Mouse (Mus musculus) CH12.LX (cell line): Measurements from ENCODE around the gene Pla1a. TPM values are rescaled to one million over a fixed set of nuclear protein-coding genes. Genes with fewer than 3 reads are reported as not detected.

Source experiments
- DNase-seq: peaks from one replicate; pipeline ENCODE4 v3.0.0-alpha.2; 2013; ENCODE audit errors: extremely low read depth
- H3K27ac ChIP-seq: 2 replicates; pipeline ENCODE4 v1.5.1; 2012; ENCODE audit warnings: low read depth, mild to moderate bottlenecking, control low read depth, moderate library complexity; ENCODE audit not compliant: insufficient read depth
- H3K27me3 ChIP-seq: replicated peaks from 2 replicates; pipeline ENCODE3; 2012; ENCODE audit warnings: inconsistent platforms
- H3K36me3 ChIP-seq, 2 experiments: replicated peaks in 1 of 2; 2 replicates each; pipeline versions ENCODE3 to v1.6.1; 2012; ENCODE audit warnings: inconsistent platforms in 1 of 2, low read length in 1 of 2, mild to moderate bottlenecking in 1 of 2, mixed read lengths in 1 of 2, moderate library complexity in 1 of 2; ENCODE audit not compliant: control insufficient read depth in 1 of 2, insufficient read depth in 1 of 2
- H3K4me1 ChIP-seq, 2 experiments: 2 replicates each; pipeline ENCODE4 v1.6.1; 2012; ENCODE audit warnings: inconsistent platforms in 1 of 2, moderate library complexity in 1 of 2; ENCODE audit not compliant: insufficient read depth in 2 of 2, control insufficient read depth in 1 of 2
- H3K4me2 ChIP-seq: 2 replicates; pipeline ENCODE4 v1.6.1; 2012; ENCODE audit warnings: low read depth, mild to moderate bottlenecking, control low read depth; ENCODE audit not compliant: poor library complexity, insufficient read depth, severe bottlenecking
- H3K4me3 ChIP-seq, 3 experiments: fragments of 150-350 bp in 1 of 3; sonication (generic) in 1 of 3; replicated peaks in 1 of 3; 2 replicates each; pipeline versions ENCODE3 to v1.5.1; 2011 to 2012; ENCODE audit warnings: low read depth in 2 of 3, low read length in 2 of 3, mild to moderate bottlenecking in 2 of 3, moderate library complexity in 2 of 3, control low read depth in 1 of 3, improper control_type of control experiment in 1 of 3, inconsistent platforms in 1 of 3, mixed read lengths in 1 of 3; ENCODE audit not compliant: poor library complexity in 1 of 3
- H3K79me2 ChIP-seq: replicated peaks from 2 replicates; pipeline ENCODE4 v1.6.1; 2012; ENCODE audit warnings: mild to moderate bottlenecking, moderate library complexity; ENCODE audit not compliant: control insufficient read depth, poor library complexity, insufficient read depth, severe bottlenecking; ENCODE audit errors: extremely low read depth
- H3K9ac ChIP-seq: 2 replicates; pipeline ENCODE4 v1.6.1; 2012; ENCODE audit warnings: low read depth, mild to moderate bottlenecking, control low read depth, moderate library complexity; ENCODE audit not compliant: insufficient read depth
- H3K9me3 ChIP-seq: replicated peaks from 2 replicates; pipeline ENCODE3; 2012; ENCODE audit warnings: low read length, inconsistent platforms, mixed read lengths
- BHLHE40 ChIP-seq: IDR thresholded peaks from 2 replicates; pipeline ENCODE4 v1.6.1; 2011; ENCODE audit warnings: mild to moderate bottlenecking, low read depth, low read length, improper control_type of control experiment
- ELF1 ChIP-seq: IDR thresholded peaks from 2 replicates; pipeline ENCODE4 v1.6.1; 2014; ENCODE audit warnings: low read depth, mild to moderate bottlenecking, inconsistent platforms, low read length, improper control_type of control experiment
- GABPA ChIP-seq: IDR thresholded peaks from 2 replicates; pipeline ENCODE4 v1.6.1; 2012; ENCODE audit warnings: low read depth, low read length, improper control_type of control experiment, inconsistent platforms; ENCODE audit not compliant: insufficient replicate concordance
- HCFC1 ChIP-seq: IDR thresholded peaks from 2 replicates; pipeline ENCODE4 v1.6.1; 2012; ENCODE audit warnings: low read depth, mild to moderate bottlenecking, inconsistent platforms, low read length, improper control_type of control experiment
- JUND ChIP-seq: conservative IDR thresholded peaks from 2 replicates; pipeline ENCODE4 v1.6.1; 2011; ENCODE audit warnings: low read depth, low read length, improper control_type of control experiment
- MEF2A ChIP-seq: IDR thresholded peaks from 2 replicates; pipeline ENCODE4 v1.6.1; 2014; ENCODE audit warnings: low read depth, mild to moderate bottlenecking, inconsistent platforms, low read length, improper control_type of control experiment, borderline replicate concordance
- PAX5 ChIP-seq: IDR thresholded peaks from 2 replicates; pipeline ENCODE4 v1.6.1; 2012; ENCODE audit warnings: low read length, inconsistent platforms, mixed read lengths
- RCOR1 ChIP-seq: conservative IDR thresholded peaks from 2 replicates; pipeline ENCODE4 v1.6.1; 2012; ENCODE audit warnings: low read depth, mild to moderate bottlenecking, inconsistent platforms, low read length, improper control_type of control experiment
- SIN3A ChIP-seq: IDR thresholded peaks from 2 replicates; pipeline ENCODE4 v1.6.1; 2012; ENCODE audit warnings: low read length, improper control_type of control experiment, inconsistent platforms
- SMC3 ChIP-seq: IDR thresholded peaks from 2 replicates; pipeline ENCODE4 v1.6.1; 2011; ENCODE audit warnings: low read depth, low read length, improper control_type of control experiment
- TBP ChIP-seq: conservative IDR thresholded peaks from 2 replicates; pipeline ENCODE4 v1.6.1; 2011; ENCODE audit warnings: low read depth, low read length, improper control_type of control experiment
- TCF12 ChIP-seq: IDR thresholded peaks from 2 replicates; pipeline ENCODE4 v1.6.1; 2014; ENCODE audit warnings: low read depth, mild to moderate bottlenecking, inconsistent platforms, low read length, improper control_type of control experiment
- UBTF ChIP-seq: IDR thresholded peaks from 2 replicates; pipeline ENCODE4 v1.6.1; 2012; ENCODE audit warnings: low read depth, mild to moderate bottlenecking, inconsistent platforms, low read length, improper control_type of control experiment, moderate library complexity
- USF1 ChIP-seq: IDR thresholded peaks from 2 replicates; pipeline ENCODE4 v1.6.1; 2014; ENCODE audit warnings: low read depth, mild to moderate bottlenecking, inconsistent platforms, low read length, improper control_type of control experiment
- ZC3H11A ChIP-seq: IDR thresholded peaks from 2 replicates; pipeline ENCODE4 v1.6.1; 2012; ENCODE audit warnings: low read depth, mild to moderate bottlenecking, inconsistent platforms, low read length, improper control_type of control experiment
- ZMIZ1 ChIP-seq: IDR thresholded peaks from 2 replicates; pipeline ENCODE4 v1.6.1; 2012; ENCODE audit warnings: low read depth, mild to moderate bottlenecking, inconsistent platforms, low read length, improper control_type of control experiment
- dilution Hi-C: fragments of 300-500 bp; cut with MboI; formaldehyde crosslinking; loops from 2 replicates; pipeline ENCODE4 v1.14.3; 2020; ENCODE audit warnings: low sequenced_read_pairs; ENCODE audit not compliant: extremely low pct_unique_long_range_greater_than_20kb, extremely low pct_ligation_motif_present
- in situ Hi-C: fragments of 300-500 bp; cut with MboI; formaldehyde crosslinking; loops from 3 replicates; pipeline ENCODE4 v1.14.3; 2019; ENCODE audit warnings: low sequenced_read_pairs, low pct_ligation_motif_present, low pct_unique_long_range_greater_than_20kb, mixed read lengths
- polyA plus RNA-seq: library from polyadenylated mRNA; unstranded; fragments of >175 nt; gene quantifications from 2 replicates; pipeline ENCODE4 v1.2.1, GENCODE M21; 2012; ENCODE audit warnings: low read depth; ENCODE audit not compliant: insufficient read length
- total RNA-seq, 2 experiments: library from RNA; depleted of rRNA; stranded (reverse); fragments of 300-350 nt in 1 of 2; fragments of >200 nt in 1 of 2; gene quantifications; 2 replicates each; pipeline ENCODE4 v1.2.3; 2012 to 2014

Pla1a gene
- total and polyA plus RNA-seq, 3 experiments: 9.3 to 27.9 (median 14.3) TPM

DNA sequence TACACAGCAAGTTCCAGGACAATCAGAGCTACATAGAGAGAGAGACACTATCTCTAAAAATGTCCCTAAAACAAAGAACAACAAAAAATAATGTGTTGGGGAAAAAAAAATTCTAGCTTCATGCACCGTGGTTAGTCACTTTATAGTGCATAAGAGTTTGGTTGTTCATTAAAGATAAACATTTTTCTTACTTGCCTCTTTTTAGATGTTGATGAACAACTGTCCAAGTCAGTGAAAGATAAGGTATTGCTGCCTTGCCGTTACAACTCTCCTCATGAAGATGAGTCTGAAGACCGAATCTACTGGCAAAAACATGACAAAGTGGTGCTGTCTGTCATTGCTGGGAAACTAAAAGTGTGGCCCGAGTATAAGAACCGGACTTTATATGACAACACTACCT lies 40.7 kb upstream of the Pla1a start:
- peaks cover 22 to 91% of the 10 kb centered on the region in 2 experiments for H3K4me1 ChIP-seq
- dilution Hi-C loops: no loop called here
- no peaks in the 10 kb centered on the region for H3K27me3 ChIP-seq
- no peak overlapping the region for H3K4me3 ChIP-seq
- peaks cover 79 to 87% of the 10 kb centered on the region in 2 experiments for H3K36me3 ChIP-seq
- no peak overlapping the region for H3K9ac ChIP-seq
- DNase-seq: no peak
- in situ Hi-C loops: no loop called here
- H3K4me2 ChIP-seq: no peak overlapping the region
- H3K79me2 ChIP-seq: peaks cover 87% of the 10 kb centered on the region
- TF ChIP-seq SMC3 (no peak), HCFC1 (no peak), USF1 (no peak), MEF2A (no peak), RCOR1 (no peak), ZC3H11A (no peak), UBTF (no peak), SIN3A (no peak), PAX5 (no peak), JUND (no peak)
- TF ChIP-seq, all 38 proteins: peak for 0
- Histone ChIP-seq H3K9me3 (no peaks in the 10 kb centered on the region), H3K27ac (no peak overlapping the region)

DNA sequence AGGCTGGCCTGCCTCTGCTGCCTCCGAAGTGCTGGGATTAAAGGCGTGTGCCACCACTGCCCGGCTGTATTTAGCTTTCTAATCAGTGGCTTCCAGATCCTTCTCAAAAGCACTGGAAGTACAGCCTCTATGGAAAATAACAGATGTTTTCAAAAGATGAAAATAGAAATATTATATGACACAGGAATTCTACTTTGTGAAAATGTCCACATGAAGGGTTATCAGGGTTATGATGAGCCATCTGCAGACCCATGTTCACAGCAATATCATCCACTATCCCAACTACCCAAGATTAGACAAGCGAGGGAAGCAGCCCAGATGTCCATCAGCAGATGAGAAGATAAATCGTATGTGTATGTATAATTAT lies 39.5 kb upstream of the Pla1a start:
- peaks cover 27 to 92% of the 10 kb centered on the region in 2 experiments for H3K4me1 ChIP-seq
- H3K36me3 ChIP-seq: peaks cover 77 to 89% of the 10 kb centered on the region in 2 experiments
- TF ChIP-seq TBP (no peak), BHLHE40 (no peak), ELF1 (no peak), ZMIZ1 (no peak), TCF12 (no peak), GABPA (no peak)
- DNase-seq: no peak
- H3K27ac ChIP-seq: no peak overlapping the region
- H3K9ac ChIP-seq: no peak overlapping the region
- H3K4me2 ChIP-seq: no peak overlapping the region
- no peaks in the 10 kb centered on the region for H3K9me3 ChIP-seq
- H3K4me3 ChIP-seq: no peak overlapping the region
- in situ Hi-C loops: no loop called here
- no peaks in the 10 kb centered on the region for H3K27me3 ChIP-seq
- dilution Hi-C loops: no loop called here
- peaks cover 89% of the 10 kb centered on the region for H3K79me2 ChIP-seq
